Mouse (Mus musculus) G1E (cell line): ENCODE measurements around the gene Arhgap22. TPM values are rescaled to one million over a fixed set of nuclear protein-coding genes. Genes with fewer than 3 reads are reported as not detected.

Experiments
- ATAC-seq: 2 replicates; pipeline ENCODE4 v1.8.0; 2016; ENCODE audit warnings: mild to moderate bottlenecking; ENCODE audit not compliant: insufficient number of reproducible peaks, poor library complexity, low FRiP score, severe bottlenecking; ENCODE audit errors: extremely low read depth
- DNase-seq: peaks from one replicate; pipeline ENCODE4 v3.0.0; 2012; ENCODE audit warnings: low spot score
- H3K27me3 ChIP-seq: 2 replicates; pipeline ENCODE4 v1.6.1; 2012; ENCODE audit warnings: mild to moderate bottlenecking, low read length, inconsistent platforms; ENCODE audit not compliant: insufficient read depth
- H3K36me3 ChIP-seq: replicated peaks from 2 replicates; pipeline ENCODE3; 2012; ENCODE audit warnings: mild to moderate bottlenecking, inconsistent platforms
- H3K4me1 ChIP-seq: 2 replicates; pipeline ENCODE4 v1.6.1; 2012; ENCODE audit warnings: low read depth, low read length, inconsistent platforms, mixed read lengths; ENCODE audit not compliant: insufficient read depth
- H3K4me3 ChIP-seq: 2 replicates; pipeline ENCODE4 v1.5.1; 2012; ENCODE audit warnings: low read depth, mild to moderate bottlenecking, inconsistent platforms, low read length, moderate library complexity, mixed read lengths
- H3K9me3 ChIP-seq: replicated peaks from 2 replicates; pipeline ENCODE4 v1.6.1; 2012; ENCODE audit warnings: inconsistent platforms
- CTCF ChIP-seq: IDR thresholded peaks from 2 replicates; pipeline ENCODE4 v1.5.1; 2012; ENCODE audit warnings: low read depth, low read length, inconsistent platforms, mixed read lengths
- GATA1 ChIP-seq: IDR thresholded peaks from 2 replicates; pipeline ENCODE4 v1.6.1; 2012; ENCODE audit warnings: borderline replicate concordance, low read length, inconsistent platforms, mixed read lengths
- GATA2 ChIP-seq: IDR thresholded peaks from 2 replicates; pipeline ENCODE4 v1.6.1; 2012; ENCODE audit warnings: low read depth, low read length, inconsistent platforms, borderline replicate concordance
- POLR2AphosphoS5 ChIP-seq: IDR thresholded peaks from 2 replicates; pipeline ENCODE4 v1.6.1; 2012; ENCODE audit warnings: low read depth, low read length, inconsistent platforms; ENCODE audit not compliant: insufficient replicate concordance
- TAL1 ChIP-seq: conservative IDR thresholded peaks from 2 replicates; pipeline ENCODE4 v1.6.1; 2012; ENCODE audit warnings: low read depth, low read length, inconsistent platforms, mixed read lengths
- polyA plus RNA-seq: library from polyadenylated mRNA; stranded (reverse); fragments of >175 nt; gene quantifications from 2 replicates; pipeline ENCODE4 v1.2.3, GENCODE M21; 2012
- total RNA-seq, 2 experiments: library from RNA; stranded (forward) in 1 of 2; stranded (reverse) in 1 of 2; fragments of 200-1000 nt in 1 of 2; fragments of >200 nt in 1 of 2; fragmentation: Nextera tagmentation in 1 of 2; gene quantifications; 2 replicates each; pipeline ENCODE4 v1.2.3; 2014 to 2017

Arhgap22 gene
- total and polyA plus RNA-seq, 3 experiments = 0.05 TPM; not detected in 2

GRCm38 (mm10) chr14:33282447-33282846 is 68.6 kb downstream of the Arhgap22 start:
- no peak for TF ChIP-seq POLR2AphosphoS5
- TF ChIP-seq GATA2 = no peak
- TF ChIP-seq GATA1 = no peak
- no peak for TF ChIP-seq CTCF
- TF ChIP-seq TAL1 = no peak
- H3K4me1 ChIP-seq = no peaks in the 10 kb centered on the region
- no peaks in the 10 kb centered on the region for H3K36me3 ChIP-seq
- no peaks in the 10 kb centered on the region for H3K27me3 ChIP-seq
- peaks cover 31% of the 10 kb centered on the region for H3K9me3 ChIP-seq
- no peak overlapping the region for H3K4me3 ChIP-seq
- DNase-seq (no peak), ATAC-seq (no peak)

- ATAC-seq = no peak
- no peaks in the 10 kb centered on the region for H3K27me3 ChIP-seq
- H3K4me1 ChIP-seq = no peaks in the 10 kb centered on the region
- no peak for DNase-seq
- H3K9me3 ChIP-seq = peaks cover 19% of the 10 kb centered on the region
- H3K4me3 ChIP-seq = no peak overlapping the region
- H3K36me3 ChIP-seq = no peaks in the 10 kb centered on the region
- no peak for TF ChIP-seq CTCF
These were observed 74.1 kb downstream of the Arhgap22 start for GRCm38 (mm10) chr14:33287920-33288319.

GRCm38 (mm10) chr14:33290038-33290437 is 76.2 kb downstream of the Arhgap22 start:
- H3K9me3 ChIP-seq = peaks cover 16% of the 10 kb centered on the region
- H3K4me1 ChIP-seq = no peaks in the 10 kb centered on the region
- ATAC-seq = no peak
- TF ChIP-seq GATA1 (no peak), GATA2 (no peak), TAL1 (no peak), POLR2AphosphoS5 (no peak), CTCF (no peak)
- H3K36me3 ChIP-seq = no peaks in the 10 kb centered on the region
- H3K4me3 ChIP-seq = no peak overlapping the region
- H3K27me3 ChIP-seq = no peaks in the 10 kb centered on the region
- no peak for DNase-seq

- no peaks in the 10 kb centered on the region for H3K4me1 ChIP-seq
- no peaks in the 10 kb centered on the region for H3K27me3 ChIP-seq
- H3K36me3 ChIP-seq = no peaks in the 10 kb centered on the region
- ATAC-seq = no peak
- no peak for DNase-seq
- no peak for TF ChIP-seq TAL1
- TF ChIP-seq GATA2 = no peak
- TF ChIP-seq GATA1 = no peak
- no peak for TF ChIP-seq CTCF
- TF ChIP-seq POLR2AphosphoS5 = no peak
- peaks cover 35% of the 10 kb centered on the region for H3K9me3 ChIP-seq
- no peak overlapping the region for H3K4me3 ChIP-seq
These were observed 80.7 kb downstream of the Arhgap22 start for GRCm38 (mm10) chr14:33294488-33294887.

- DNase-seq (no peak), ATAC-seq (no peak)
- no peaks in the 10 kb centered on the region for H3K27me3 ChIP-seq
- H3K36me3 ChIP-seq = no peaks in the 10 kb centered on the region
- TF ChIP-seq GATA2 = no peak
- TF ChIP-seq TAL1 = no peak
- no peak for TF ChIP-seq POLR2AphosphoS5
- no peak for TF ChIP-seq CTCF
- no peak for TF ChIP-seq GATA1
- H3K4me3 ChIP-seq = no peak overlapping the region
- H3K4me1 ChIP-seq = no peaks in the 10 kb centered on the region
- peaks cover 34% of the 10 kb centered on the region for H3K9me3 ChIP-seq
These were observed 83.0 kb downstream of the Arhgap22 start for GRCm38 (mm10) chr14:33296698-33297341.

GRCm38 (mm10) chr14:33300591-33300990 is 86.8 kb downstream of the Arhgap22 start:
- Histone ChIP-seq H3K9me3 (peaks cover 35% of the 10 kb centered on the region), H3K4me3 (no peak overlapping the region), H3K27me3 (no peaks in the 10 kb centered on the region), H3K4me1 (no peaks in the 10 kb centered on the region), H3K36me3 (no peaks in the 10 kb centered on the region)
- no peak for DNase-seq
- TF ChIP-seq POLR2AphosphoS5 = no peak
- no peak for TF ChIP-seq CTCF
- no peak for ATAC-seq

- Histone ChIP-seq H3K4me1 (no peaks in the 10 kb centered on the region), H3K36me3 (no peaks in the 10 kb centered on the region), H3K4me3 (no peak overlapping the region), H3K9me3 (peaks cover 23% of the 10 kb centered on the region), H3K27me3 (no peaks in the 10 kb centered on the region)
- ATAC-seq (no peak), DNase-seq (no peak)
- no peak for TF ChIP-seq GATA2
- TF ChIP-seq POLR2AphosphoS5 = no peak
- no peak for TF ChIP-seq GATA1
- no peak; the same call in 1 of the 2 replicates for TF ChIP-seq CTCF
- no peak for TF ChIP-seq TAL1
These were observed 89.6 kb downstream of the Arhgap22 start for GRCm38 (mm10) chr14:33303348-33303819.
